8 mouse cellular contexts compared by ENCODE assay signal in the genomic region with DNA sequence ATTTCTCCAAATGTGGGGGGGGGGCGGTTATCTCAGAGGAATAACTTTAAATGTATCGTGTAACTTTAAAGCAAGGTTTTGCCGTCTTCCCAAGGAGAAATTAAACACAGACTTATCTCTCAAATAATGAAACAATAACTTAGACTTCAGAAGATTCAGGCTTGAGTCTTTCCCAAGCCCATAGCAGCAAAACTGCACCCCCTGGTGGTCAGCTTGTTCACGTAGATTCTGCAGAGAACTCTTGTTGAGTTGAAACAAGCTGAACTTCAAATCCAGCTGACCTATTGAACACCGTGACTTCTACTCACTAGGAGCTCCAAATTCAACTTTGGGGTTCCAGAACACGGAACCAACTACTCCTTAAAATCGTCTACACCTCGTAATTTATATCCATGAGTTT. TPM values are rescaled to one million over a fixed set of nuclear protein-coding genes. Genes with fewer than 3 reads are reported as not detected.
DNase-seq lines count a peak whose midpoint lies in the region; ATAC-seq and TF ChIP-seq lines count a peak whose summit lies in the region.

No protein-coding gene starts in this region.

- no peak overlapping the region for H3K4me2 ChIP-seq in hindbrain, embryonic 14.5 days (replicated peaks)
- no peak overlapping the region for H3K4me2 ChIP-seq in hindbrain, embryonic 16.5 days (ENCODE audit: low read length)

- peaks cover 27% of the 10 kb centered on the region for H3K4me1 ChIP-seq in hindbrain, embryonic 14.5 days (replicated peaks; ENCODE audit: control insufficient read depth, insufficient read depth, low read length)
- H3K4me1 ChIP-seq in hindbrain, embryonic 16.5 days (ENCODE audit: control insufficient read depth, insufficient read depth, low read depth, low read length) = peaks cover 10% of the 10 kb centered on the region
- H3K4me1 ChIP-seq in liver, adult 2 months (ENCODE audit: control insufficient read depth, insufficient read depth, low read length) = no peaks in the 10 kb centered on the region

- TF ChIP-seq CTCF in liver, adult 2 months (IDR thresholded peaks at IDR 0.05; ENCODE audit: low read depth, low read length) = peak; percentile 41; the same call in 1 of the 2 replicates

- TF ChIP-seq POLR2A in liver, adult 2 months (IDR thresholded peaks at IDR 0.05; ENCODE audit: extremely low read depth, insufficient read depth, low read length) = no peak

- no peak overlapping the region for H3K27ac ChIP-seq in hindbrain, embryonic 14.5 days
- H3K27ac ChIP-seq in hindbrain, embryonic 16.5 days (ENCODE audit: low read depth, low read length) = no peak overlapping the region
- no peak overlapping the region for H3K27ac ChIP-seq in liver, adult 2 months (replicated peaks; ENCODE audit: insufficient read depth, low read depth, low read length)

- no peaks in the 10 kb centered on the region for H3K9me3 ChIP-seq in hindbrain, embryonic 14.5 days (ENCODE audit: control insufficient read depth, low read length)
- H3K9me3 ChIP-seq in hindbrain, embryonic 16.5 days (ENCODE audit: control insufficient read depth, low read length) = no peaks in the 10 kb centered on the region

- peak; percentile 89 for DNase-seq in hindbrain, embryonic 14.5 days (ENCODE audit: low spot score)
- peak; percentile 95 for DNase-seq in brain, adult 2 months (ENCODE audit: low read depth, low spot score)
- peak; percentile 76 for DNase-seq in forelimb bud, embryonic 11.5 days (ENCODE audit: low read depth, low spot score)
- peak; percentile 87 for DNase-seq in kidney, adult 9 months
- DNase-seq in liver, adult 2 months (ENCODE audit: extremely low read depth, low read depth, low spot score) = peak; percentile 54
- peak; percentile 87 for DNase-seq in retina, postnatal 1 day
- peak; percentile 83 for DNase-seq in thymus, postnatal 4 days

- no peak for ATAC-seq in hindbrain, embryonic 14.5 days (ENCODE audit: low FRiP score)
- no peak for ATAC-seq in hindbrain, embryonic 16.5 days

- no peak overlapping the region for H3K9ac ChIP-seq in hindbrain, embryonic 14.5 days
- no peak overlapping the region for H3K9ac ChIP-seq in hindbrain, embryonic 16.5 days (ENCODE audit: low read depth, low read length)
- no peak overlapping the region for H3K9ac ChIP-seq in liver, adult 2 months (ENCODE audit: low read depth, low read length)

- H3K79me2 ChIP-seq in liver, adult 2 months (ENCODE audit: control insufficient read depth, insufficient read depth, low read length) = no peaks in the 10 kb centered on the region

- no peaks in the 10 kb centered on the region for H3K36me3 ChIP-seq in hindbrain, embryonic 14.5 days (replicated peaks; ENCODE audit: control insufficient read depth, insufficient read depth)
- H3K36me3 ChIP-seq in hindbrain, embryonic 16.5 days (ENCODE audit: control insufficient read depth, insufficient read depth, low read length) = no peaks in the 10 kb centered on the region
- H3K36me3 ChIP-seq in liver, adult 2 months (ENCODE audit: control insufficient read depth, insufficient read depth, low read length) = no peaks in the 10 kb centered on the region

- 34% methylated on average over 8 of the region's 8 CpGs for WGBS in hindbrain, embryonic 14.5 days
- 32% methylated on average over 8 of the region's 8 CpGs for WGBS in hindbrain, embryonic 16.5 days
- WGBS in liver, adult 2 months = 17% methylated on average over 8 of the region's 8 CpGs

- no peaks in the 10 kb centered on the region for H3K27me3 ChIP-seq in hindbrain, embryonic 14.5 days (ENCODE audit: control insufficient read depth, insufficient read depth, low read length)
- no peaks in the 10 kb centered on the region for H3K27me3 ChIP-seq in hindbrain, embryonic 16.5 days (replicated peaks; ENCODE audit: control insufficient read depth, insufficient read depth, low read length)
- H3K27me3 ChIP-seq in liver, adult 2 months (ENCODE audit: control insufficient read depth, insufficient read depth, low read length) = peaks cover 5% of the 10 kb centered on the region

- H3K4me3 ChIP-seq in hindbrain, embryonic 14.5 days (replicated peaks; ENCODE audit: low read length) = no peak overlapping the region
- no peak overlapping the region for H3K4me3 ChIP-seq in hindbrain, embryonic 16.5 days (ENCODE audit: low read length)
- no peak overlapping the region for H3K4me3 ChIP-seq in liver, adult 2 months (ENCODE audit: insufficient read depth, low read depth, low read length)

RNA-seq across cellular contexts. Expression of a gene that starts 1.4 kb away (rescaled TPM):
- polyA plus RNA-seq in hindbrain, embryonic 14.5 days (2014; fragmentation: Nextera tagmentation; extraction: Ambion mirVana) = 8.9 and 11.8 TPM in 2 replicates
- polyA plus RNA-seq in hindbrain, embryonic 16.5 days (2015; fragmentation: Nextera tagmentation; extraction: Ambion mirVana) = 4.6 and 4.7 TPM in 2 replicates
- 0.37 and 0.40 TPM in 2 replicates for total RNA-seq in liver, adult 2 months (2014; rRNA removed)
- 0.10 and 0.21 TPM in 2 replicates for polyA plus RNA-seq in liver, adult 2 months (2012; rRNA removed)
